Mouse (Mus musculus): Measurements from ENCODE around the gene Ccdc186. TPM values are rescaled to one million over a fixed set of nuclear protein-coding genes. Genes with fewer than 3 reads are reported as not detected.

Ccdc186 gene
- total and polyA plus RNA-seq, 3 experiments = 2.2 to 7.5 (median 3.4) TPM

GRCm38 (mm10) chr19:56774408-56774962, 47.5 kb downstream of the Ccdc186 start:
- TF ChIP-seq MEF2A (IDR thresholded peaks at IDR 0.05; ENCODE audit: borderline replicate concordance, low read depth, low read length) (no peak), BHLHE40 (IDR thresholded peaks at IDR 0.05; ENCODE audit: low read depth, low read length) (peak; percentile 88), ZNF384 (IDR thresholded peaks at IDR 0.05; ENCODE audit: low read depth, low read length) (no peak), CTCF (conservative IDR thresholded peaks at IDR 0.05 in 1 of 2, IDR thresholded peaks at IDR 0.05 in 1 of 2; ENCODE audit: low read depth in 2 of 2, low read length in 2 of 2) (no peak), USF2 (conservative IDR thresholded peaks at IDR 0.05; ENCODE audit: low read depth, low read length) (no peak), SIN3A (IDR thresholded peaks at IDR 0.05; ENCODE audit: low read length) (no peak), JUN (IDR thresholded peaks at IDR 0.05; ENCODE audit: insufficient read depth, low read depth, low read length) (no peak), HCFC1 (IDR thresholded peaks at IDR 0.05; ENCODE audit: low read depth, low read length) (no peak), MAFK (IDR thresholded peaks at IDR 0.05; ENCODE audit: insufficient replicate concordance, low read length) (no peak), POLR2AphosphoS2 (IDR thresholded peaks at IDR 0.05; ENCODE audit: low read depth, low read length) (no peak), PAX5 (IDR thresholded peaks at IDR 0.05; ENCODE audit: low read length) (no peak), JUND (conservative IDR thresholded peaks at IDR 0.05; ENCODE audit: low read depth, low read length) (no peak), IRF4 (IDR thresholded peaks at IDR 0.05; ENCODE audit: low read depth, low read length) (peak; percentile 88), GABPA (IDR thresholded peaks at IDR 0.05; ENCODE audit: insufficient replicate concordance, low read depth, low read length) (no peak), UBTF (IDR thresholded peaks at IDR 0.05; ENCODE audit: low read depth, low read length) (no peak), NRF1 (IDR thresholded peaks at IDR 0.05; ENCODE audit: low read depth, low read length) (no peak), POLR2A (IDR thresholded peaks at IDR 0.05; ENCODE audit: low read depth, low read length) (no peak), TBP (conservative IDR thresholded peaks at IDR 0.05; ENCODE audit: low read depth, low read length) (0 out of 2 replicates have a peak, but pooled peaks have one; percentile 12), CHD2 (IDR thresholded peaks at IDR 0.05; ENCODE audit: low read length) (no peak), E2F4 (IDR thresholded peaks at IDR 0.05; ENCODE audit: insufficient replicate concordance, low read depth, low read length) (no peak), EP300 (IDR thresholded peaks at IDR 0.05; ENCODE audit: low read length) (peak; percentile 73; the same call in 1 of the 2 replicates), ZKSCAN1 (IDR thresholded peaks at IDR 0.05; ENCODE audit: borderline replicate concordance, low read depth, low read length) (no peak), USF1 (IDR thresholded peaks at IDR 0.05; ENCODE audit: low read depth, low read length) (no peak), RCOR1 (conservative IDR thresholded peaks at IDR 0.05; ENCODE audit: low read depth, low read length) (no peak), ZC3H11A (IDR thresholded peaks at IDR 0.05; ENCODE audit: low read depth, low read length) (no peak), KAT2A (IDR thresholded peaks at IDR 0.05; ENCODE audit: insufficient replicate concordance, low read length) (no peak), NELFE (IDR thresholded peaks at IDR 0.05; ENCODE audit: low read depth, low read length) (no peak), CHD1 (IDR thresholded peaks at IDR 0.05; ENCODE audit: low read depth, low read length) (no peak), TCF12 (IDR thresholded peaks at IDR 0.05; ENCODE audit: low read depth, low read length) (0 out of 2 replicates have a peak, but pooled peaks have one; percentile 34), MXI1 (IDR thresholded peaks at IDR 0.05; ENCODE audit: low read depth, low read length) (no peak), SMC3 (IDR thresholded peaks at IDR 0.05; ENCODE audit: low read depth, low read length) (peak; percentile 35; the same call in 1 of the 2 replicates), RAD21 (IDR thresholded peaks at IDR 0.05; ENCODE audit: low read depth, low read length) (peak; percentile 13), ZMIZ1 (IDR thresholded peaks at IDR 0.05; ENCODE audit: low read depth, low read length) (no peak), ELF1 (IDR thresholded peaks at IDR 0.05; ENCODE audit: low read depth, low read length) (0 out of 2 replicates have a peak, but pooled peaks have one; percentile 14), ETS1 (conservative IDR thresholded peaks at IDR 0.05; ENCODE audit: low read depth, low read length) (peak; percentile 77), MYC (IDR thresholded peaks at IDR 0.05; ENCODE audit: low read depth, low read length) (no peak), MAZ (IDR thresholded peaks at IDR 0.05; ENCODE audit: low read depth, low read length) (no peak), MAX (IDR thresholded peaks at IDR 0.05; ENCODE audit: low read length) (no peak; the same call in 1 of the 2 replicates)
- DNase-seq (ENCODE audit: extremely low read depth) = peak; percentile 79
- Histone ChIP-seq H3K4me1 (ENCODE audit: control insufficient read depth in 1 of 2, insufficient read depth in 2 of 2) (peaks cover 11 to 55% of the 10 kb centered on the region in 2 experiments), H3K79me2 (replicated peaks; ENCODE audit: control insufficient read depth, extremely low read depth, insufficient read depth, poor library complexity, severe bottlenecking) (no peaks in the 10 kb centered on the region), H3K4me3 (replicated peaks in 1 of 3; ENCODE audit: low read depth in 2 of 3, low read length in 2 of 3, poor library complexity in 1 of 3) (no peak overlapping the region), H3K9me3 (replicated peaks; ENCODE audit: low read length) (no peaks in the 10 kb centered on the region), H3K36me3 (replicated peaks in 1 of 2; ENCODE audit: control insufficient read depth in 1 of 2, insufficient read depth in 1 of 2, low read length in 1 of 2) (no peaks in the 10 kb centered on the region), H3K27me3 (replicated peaks) (no peaks in the 10 kb centered on the region), H3K27ac (ENCODE audit: insufficient read depth, low read depth) (no peak overlapping the region), H3K9ac (ENCODE audit: insufficient read depth, low read depth) (no peak overlapping the region), H3K4me2 (ENCODE audit: insufficient read depth, low read depth, poor library complexity, severe bottlenecking) (peak overlapping the region; percentile 55)
- in situ Hi-C loops (cut with MboI; ENCODE audit: low pct_ligation_motif_present, low pct_unique_long_range_greater_than_20kb, low sequenced_read_pairs) (no loop called here), dilution Hi-C loops (cut with MboI; ENCODE audit: extremely low pct_ligation_motif_present, extremely low pct_unique_long_range_greater_than_20kb, low sequenced_read_pairs) (no loop called here)

All from CH12.LX (cell line).